Mouse (Mus musculus): Measurements from ENCODE around the gene Aacs. TPM values are rescaled to one million over a fixed set of nuclear protein-coding genes. Genes with fewer than 3 reads are reported as not detected.

Gene Aacs
- polyA plus RNA-seq, 1 experiment from 2014 or later: 73.4 TPM

DNA sequence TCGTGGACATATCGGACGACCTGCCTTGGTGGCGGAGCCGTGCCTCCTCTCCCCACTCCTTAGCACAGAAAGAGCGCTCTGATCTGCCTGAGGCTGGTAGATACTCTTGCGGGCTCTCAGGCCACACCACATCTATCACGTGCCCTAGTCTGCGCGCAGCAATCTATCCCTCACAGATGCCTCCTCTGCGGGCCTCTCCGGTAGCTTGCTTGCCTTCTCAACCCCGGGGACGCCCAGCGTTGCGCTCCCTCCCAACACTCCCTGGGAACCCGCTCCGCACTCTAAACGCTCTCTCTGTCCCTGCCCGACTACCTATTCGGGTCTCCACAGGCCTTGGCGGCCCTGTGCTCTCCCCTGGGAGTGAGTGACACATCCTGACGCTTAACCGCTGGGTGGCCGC lies 56.0 kb downstream of the Aacs start, which contains the start of gene Tmem132b:
Tmem132b (plus strand) TSS at position 141 of the 400 bp plus-strand sequence.
- Histone ChIP-seq H3K27ac (peak within 1 kb of the TSS; percentile 81), H3K36me3 (no peaks in the 10 kb centered on the region), H3K4me1 (replicated peaks) (peaks cover 47% of the 10 kb centered on the region), H3K27me3 (ENCODE audit: insufficient read depth, poor library complexity, severe bottlenecking) (peaks cover 88% of the 10 kb centered on the region), H3K4me3 (peak within 1 kb of the TSS; percentile 67), H3K9me3 (peaks cover 2% of the 10 kb centered on the region; the same call in 1 of the 2 replicates)
- peak; percentile 58 for DNase-seq (ENCODE audit: low spot score)
- 3% methylated on average over 25 of the region's 25 CpGs for WGBS

DNA sequence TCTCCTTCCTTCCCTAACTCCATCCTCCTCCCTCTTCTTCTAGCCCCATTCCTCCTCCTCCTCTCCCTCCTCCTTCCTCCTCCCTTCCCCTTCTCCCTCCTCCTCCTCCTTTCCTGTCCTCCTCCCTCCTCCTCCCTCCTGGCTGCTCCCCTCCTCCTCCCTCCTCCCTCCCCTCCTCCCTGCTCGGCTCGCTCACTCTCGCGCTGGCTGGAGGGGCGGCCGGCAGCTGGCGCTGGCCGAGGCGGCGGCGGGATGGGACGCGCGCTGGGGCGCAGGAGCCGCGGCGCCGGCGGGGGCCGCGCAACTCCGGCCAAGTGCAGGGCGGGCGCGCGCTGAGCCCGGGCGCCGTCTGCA lies 56.6 kb downstream of the Aacs start:
- H3K27ac ChIP-seq: peak overlapping the region; percentile 81; the same call in 1 of the 2 replicates
- H3K9me3 ChIP-seq: no peaks in the 10 kb centered on the region
- peak overlapping the region; percentile 67 for H3K4me3 ChIP-seq
- peak; percentile 75 for DNase-seq (ENCODE audit: low spot score)
- peaks cover 47% of the 10 kb centered on the region for H3K4me1 ChIP-seq (replicated peaks)
- H3K36me3 ChIP-seq: no peaks in the 10 kb centered on the region
- under 1% methylated on average over 30 of the region's 30 CpGs for WGBS
- peaks cover 91% of the 10 kb centered on the region for H3K27me3 ChIP-seq (ENCODE audit: insufficient read depth, poor library complexity, severe bottlenecking)

DNA sequence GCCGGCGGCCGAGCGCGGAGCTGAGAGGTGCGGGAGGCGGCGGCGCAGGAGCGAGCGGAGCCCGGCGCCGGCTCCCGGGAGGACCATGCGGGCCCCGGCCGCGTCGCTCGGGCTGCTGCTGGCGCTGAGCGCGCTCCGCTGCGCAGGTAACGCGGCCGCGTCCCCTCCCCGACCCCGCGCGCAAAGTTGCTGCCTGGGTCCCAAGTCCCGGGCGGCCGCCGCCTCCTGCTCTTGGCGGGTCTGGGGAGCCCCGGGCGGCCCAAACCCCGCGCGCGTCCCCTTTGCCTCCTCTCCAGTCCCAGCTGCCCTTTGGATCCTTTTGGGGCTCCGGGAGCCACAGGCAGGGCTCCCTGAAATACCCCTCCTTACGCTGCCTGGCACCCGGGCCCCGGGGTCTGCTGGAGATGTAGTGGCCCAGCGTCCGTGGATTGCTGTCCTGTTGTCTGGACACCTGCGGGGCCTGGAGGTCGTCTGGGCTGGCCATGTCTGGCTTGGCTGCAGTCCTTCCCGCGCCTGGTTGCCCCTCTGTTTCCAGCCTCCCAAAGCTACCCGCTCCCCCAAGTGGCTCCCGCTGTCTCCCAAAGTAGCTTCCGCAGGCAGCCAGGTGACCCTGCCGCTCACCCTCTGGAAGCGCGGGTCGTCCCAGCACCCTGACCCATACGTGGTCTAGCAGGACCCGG lies 57.1 kb downstream of the Aacs start:
- Histone ChIP-seq H3K4me1 (replicated peaks) (peaks cover 47% of the 10 kb centered on the region), H3K9me3 (no peaks in the 10 kb centered on the region), H3K36me3 (no peaks in the 10 kb centered on the region), H3K27me3 (ENCODE audit: insufficient read depth, poor library complexity, severe bottlenecking) (peaks cover 93% of the 10 kb centered on the region), H3K4me3 (peak overlapping the region; percentile 67), H3K27ac (peak overlapping the region; percentile 81)
- DNase-seq (ENCODE audit: low spot score): peak; percentile 50
- WGBS: under 1% methylated on average over 64 of the region's 64 CpGs

DNA sequence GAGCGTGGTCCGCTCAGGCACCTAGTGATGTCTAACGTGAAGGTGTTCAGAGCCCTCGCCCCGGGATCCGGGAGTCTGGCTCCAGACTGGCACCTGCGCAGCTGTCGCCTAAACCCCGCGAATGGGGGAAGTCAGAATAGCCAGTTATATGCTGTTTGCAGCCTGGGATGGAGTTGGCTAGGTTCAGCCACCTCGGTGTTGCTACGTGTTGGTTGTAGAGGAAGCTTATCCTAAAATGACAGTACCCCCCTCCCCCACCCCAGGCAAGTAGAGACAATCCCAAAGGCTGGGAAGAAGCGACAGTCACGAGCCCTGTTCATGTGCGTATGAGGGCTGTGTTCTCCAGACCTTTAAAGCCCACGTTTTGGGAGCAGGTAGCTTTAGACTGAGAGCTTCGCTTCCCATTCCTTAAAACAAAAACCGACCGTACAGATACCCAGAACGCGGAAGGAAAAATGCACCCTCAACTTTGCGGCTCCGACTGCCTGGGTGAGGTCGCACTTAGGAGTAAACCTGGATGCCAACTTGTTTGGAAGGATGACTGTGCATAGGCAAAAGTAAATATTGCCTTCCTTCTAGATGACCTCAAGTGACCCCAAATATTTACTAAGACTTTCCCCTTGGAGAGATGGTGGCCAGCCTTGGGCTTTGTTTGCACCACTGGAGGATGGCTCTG lies 57.7 kb downstream of the Aacs start:
- Histone ChIP-seq H3K27me3 (ENCODE audit: insufficient read depth, poor library complexity, severe bottlenecking) (peaks cover 87% of the 10 kb centered on the region), H3K36me3 (no peaks in the 10 kb centered on the region), H3K9me3 (no peaks in the 10 kb centered on the region), H3K27ac (peak overlapping the region; percentile 81), H3K4me1 (replicated peaks) (peaks cover 47% of the 10 kb centered on the region), H3K4me3 (peak overlapping the region; percentile 67)
- DNase-seq (ENCODE audit: low spot score): peak; percentile 40
- 1% methylated on average over 24 of the region's 24 CpGs for WGBS

DNA sequence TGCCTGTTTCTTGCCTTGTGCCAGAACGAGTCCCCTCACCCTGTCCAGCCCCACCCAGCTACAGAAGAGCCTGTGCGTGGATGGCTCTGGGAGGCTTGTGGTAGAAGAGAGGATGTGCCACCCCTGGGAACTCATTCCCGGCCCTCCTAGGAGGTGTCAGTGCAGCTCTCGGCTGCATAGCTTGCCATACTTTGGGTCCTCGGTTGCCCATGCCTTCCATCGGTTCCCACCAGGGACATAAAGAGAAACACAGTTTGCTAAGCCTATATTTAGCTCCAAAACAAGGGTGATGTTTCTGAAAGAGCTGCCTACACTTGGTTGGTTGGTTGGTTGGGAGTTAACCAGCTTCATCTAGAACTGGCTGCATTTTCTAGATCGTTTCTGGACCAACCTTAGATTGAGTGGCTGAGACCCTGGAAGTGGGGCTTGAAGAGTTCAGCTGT lies 58.6 kb downstream of the Aacs start:
- Histone ChIP-seq H3K27me3 (ENCODE audit: insufficient read depth, poor library complexity, severe bottlenecking) (peaks cover 87% of the 10 kb centered on the region), H3K4me1 (replicated peaks) (peaks cover 49% of the 10 kb centered on the region), H3K4me3 (peak overlapping the region; percentile 67), H3K9me3 (no peaks in the 10 kb centered on the region), H3K27ac (no peak overlapping the region), H3K36me3 (no peaks in the 10 kb centered on the region)
- 6% methylated on average over 7 of the region's 7 CpGs for WGBS
- DNase-seq (ENCODE audit: low spot score): no peak

DNA sequence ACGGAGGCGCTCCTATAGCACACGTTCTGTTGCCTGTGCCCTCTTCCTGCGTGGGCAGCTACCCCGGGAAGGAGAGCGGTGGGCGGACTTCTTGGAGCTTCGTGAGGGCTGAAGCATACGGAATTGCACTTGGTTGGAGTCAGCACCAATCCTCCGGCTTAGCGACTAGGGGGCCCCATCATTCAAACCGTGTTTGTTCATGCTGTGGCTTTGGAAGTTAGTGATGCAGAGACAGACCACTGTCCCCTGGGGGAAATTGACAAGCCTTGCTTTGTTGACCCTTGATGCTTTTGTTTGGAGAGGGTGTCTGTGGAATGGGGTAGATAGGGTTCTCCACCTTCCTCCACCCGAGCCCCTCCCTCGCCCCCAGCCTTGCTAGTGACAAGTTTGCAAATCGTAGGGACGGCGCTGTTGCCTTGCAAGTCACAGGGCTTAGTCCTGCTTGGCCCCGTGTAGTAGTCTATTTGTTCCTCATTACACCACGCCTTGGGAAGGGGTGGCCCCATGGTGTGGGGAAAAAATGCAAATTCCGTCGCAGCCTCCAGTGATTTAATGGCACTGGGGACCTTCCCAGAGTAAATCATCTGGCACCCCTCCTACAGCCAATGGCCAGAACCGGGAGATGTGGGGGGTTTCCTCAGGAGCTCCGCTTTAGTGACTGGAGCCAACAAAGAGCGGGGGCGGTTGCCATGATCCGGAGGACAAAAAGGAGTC lies 59.2 kb downstream of the Aacs start:
- no peaks in the 10 kb centered on the region for H3K9me3 ChIP-seq
- WGBS: under 1% methylated on average over 26 of the region's 26 CpGs
- H3K27me3 ChIP-seq (ENCODE audit: insufficient read depth, poor library complexity, severe bottlenecking): peaks cover 81% of the 10 kb centered on the region
- H3K4me3 ChIP-seq: peak overlapping the region; percentile 67
- H3K27ac ChIP-seq: peak overlapping the region; percentile 59; the same call in 1 of the 2 replicates
- H3K36me3 ChIP-seq: no peaks in the 10 kb centered on the region
- DNase-seq (ENCODE audit: low spot score): peak; percentile 52
- H3K4me1 ChIP-seq (replicated peaks): peaks cover 49% of the 10 kb centered on the region

DNA sequence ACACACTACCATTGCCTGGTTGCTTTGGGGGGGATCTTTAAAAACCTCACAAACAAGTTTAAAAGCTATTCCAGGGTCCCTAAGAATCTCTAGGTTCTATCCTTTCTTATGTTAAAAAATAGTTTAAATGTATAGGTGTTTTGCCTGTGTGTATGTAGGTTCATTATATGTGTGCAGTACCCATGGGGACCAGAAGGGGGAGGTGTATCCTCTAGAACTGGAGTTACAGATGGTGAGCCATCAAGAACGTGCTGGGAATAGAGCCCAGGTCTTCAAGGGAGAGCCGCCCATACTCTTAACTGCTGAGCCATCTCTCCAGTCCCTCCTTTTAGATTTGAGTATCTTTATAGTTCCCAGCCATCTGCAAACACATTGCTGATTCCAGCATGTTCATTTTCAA lies 69.5 kb downstream of the Aacs start:
- Histone ChIP-seq H3K9me3 (0 out of 2 replicates have a peak, but pooled peaks cover 4% of the 10 kb centered on the region), H3K27ac (no peak overlapping the region), H3K4me3 (no peak overlapping the region), H3K27me3 (ENCODE audit: insufficient read depth, poor library complexity, severe bottlenecking) (peaks cover 41% of the 10 kb centered on the region), H3K4me1 (replicated peaks) (peaks cover 37% of the 10 kb centered on the region), H3K36me3 (no peaks in the 10 kb centered on the region)
- 93% methylated on average over 2 of the region's 2 CpGs for WGBS
- no peak for DNase-seq (ENCODE audit: low spot score)

DNA sequence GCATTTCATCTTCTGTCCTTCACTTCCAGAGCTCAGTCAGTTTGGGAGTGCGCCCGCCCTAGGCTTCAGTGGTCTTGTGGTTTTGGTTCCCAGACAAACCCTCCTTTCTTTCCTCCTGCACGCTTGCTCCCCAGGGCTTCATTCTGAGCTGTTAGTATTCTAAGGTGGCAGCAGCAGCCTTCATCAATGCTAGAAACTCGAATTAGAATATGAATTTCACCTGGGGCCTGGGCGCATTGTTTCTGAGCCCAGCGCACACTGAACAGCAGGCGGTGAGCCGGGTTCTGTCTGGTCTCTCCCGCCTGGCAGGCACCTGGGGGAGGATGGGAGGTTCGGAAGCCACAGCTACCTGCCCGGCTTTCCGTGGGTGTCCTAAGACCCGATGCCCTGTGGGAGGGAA lies 70.7 kb downstream of the Aacs start:
- H3K36me3 ChIP-seq: no peaks in the 10 kb centered on the region
- H3K4me3 ChIP-seq: no peak overlapping the region
- H3K4me1 ChIP-seq (replicated peaks): peaks cover 38% of the 10 kb centered on the region
- DNase-seq (ENCODE audit: low spot score): no peak
- 18% methylated on average over 13 of the region's 13 CpGs for WGBS
- peaks cover 41% of the 10 kb centered on the region for H3K27me3 ChIP-seq (ENCODE audit: insufficient read depth, poor library complexity, severe bottlenecking)
- peak overlapping the region; percentile 50; the same call in 1 of the 2 replicates for H3K27ac ChIP-seq
- H3K9me3 ChIP-seq: 0 out of 2 replicates have a peak, but pooled peaks cover 4% of the 10 kb centered on the region

DNA sequence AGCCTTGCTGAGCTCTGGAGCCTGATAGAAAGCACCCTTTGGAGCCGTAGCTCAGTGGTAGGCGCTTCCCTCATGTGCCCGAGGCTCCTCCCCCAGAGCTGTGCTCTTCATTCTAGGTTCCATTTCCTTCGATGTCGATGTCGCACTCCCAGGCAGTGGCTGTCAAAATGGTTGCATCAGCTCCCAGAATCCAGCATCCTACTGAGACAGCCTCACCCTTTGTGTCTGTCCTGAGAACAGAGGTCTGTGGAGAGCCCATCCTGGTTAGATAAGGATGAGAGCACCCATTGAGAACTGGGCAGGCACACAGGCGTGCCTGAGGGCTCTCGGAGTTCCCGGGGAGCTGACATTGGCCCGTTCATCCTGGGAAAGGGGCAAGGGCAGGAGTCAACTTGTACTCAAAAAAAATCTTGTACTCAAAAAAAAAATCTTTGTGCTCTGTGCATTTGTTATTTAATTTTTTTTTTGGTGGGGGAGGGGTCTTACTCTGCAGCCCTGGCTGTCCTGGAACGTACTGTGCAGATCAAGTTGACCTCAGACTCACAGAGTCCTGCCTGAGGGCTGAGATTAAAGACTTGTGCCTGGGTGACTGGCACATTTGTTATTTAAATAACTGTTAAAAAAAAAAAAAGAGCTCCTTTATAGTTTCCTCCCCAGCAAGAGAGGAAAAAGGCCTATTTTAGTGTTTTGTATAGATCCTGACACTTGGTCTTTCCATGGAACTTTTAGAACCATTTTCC lies 74.3 kb downstream of the Aacs start:
- 15% methylated on average over 11 of the region's 11 CpGs for WGBS
- peaks cover 41% of the 10 kb centered on the region for H3K27me3 ChIP-seq (ENCODE audit: insufficient read depth, poor library complexity, severe bottlenecking)
- H3K4me1 ChIP-seq (replicated peaks): peaks cover 32% of the 10 kb centered on the region
- H3K27ac ChIP-seq: peak overlapping the region; percentile 69; the same call in 1 of the 2 replicates
- H3K4me3 ChIP-seq: peak overlapping the region; percentile 16; the same call in 1 of the 2 replicates
- DNase-seq (ENCODE audit: low spot score): peak; percentile 55
- H3K9me3 ChIP-seq: 0 out of 2 replicates have a peak, but pooled peaks cover 4% of the 10 kb centered on the region
- no peaks in the 10 kb centered on the region for H3K36me3 ChIP-seq

DNA sequence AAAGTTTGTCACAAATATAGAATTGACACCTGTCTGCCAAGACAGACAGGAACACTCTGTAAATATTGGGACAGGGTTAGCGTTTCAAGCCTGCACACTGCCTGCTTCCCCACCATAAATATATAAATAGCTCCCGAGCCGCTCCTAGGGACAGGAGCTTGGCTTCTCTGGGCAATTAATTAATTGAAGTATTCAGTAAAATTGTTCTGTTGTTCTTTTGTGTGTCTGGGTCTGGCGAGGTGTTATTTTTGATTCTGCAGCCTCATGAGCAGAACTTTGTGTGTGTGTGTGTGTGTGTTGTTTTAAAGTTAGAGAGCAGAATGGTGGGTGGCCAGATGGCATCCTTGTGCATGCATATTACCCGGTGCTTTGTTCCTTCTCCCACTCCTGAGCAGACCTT lies 80.1 kb downstream of the Aacs start:
- Histone ChIP-seq H3K9me3 (no peaks in the 10 kb centered on the region), H3K36me3 (no peaks in the 10 kb centered on the region), H3K4me3 (no peak overlapping the region), H3K27me3 (ENCODE audit: insufficient read depth, poor library complexity, severe bottlenecking) (no peaks in the 10 kb centered on the region), H3K4me1 (replicated peaks) (no peaks in the 10 kb centered on the region), H3K27ac (no peak overlapping the region)
- 81% methylated on average over 5 of the region's 5 CpGs for WGBS
- DNase-seq (ENCODE audit: low spot score): no peak

DNA sequence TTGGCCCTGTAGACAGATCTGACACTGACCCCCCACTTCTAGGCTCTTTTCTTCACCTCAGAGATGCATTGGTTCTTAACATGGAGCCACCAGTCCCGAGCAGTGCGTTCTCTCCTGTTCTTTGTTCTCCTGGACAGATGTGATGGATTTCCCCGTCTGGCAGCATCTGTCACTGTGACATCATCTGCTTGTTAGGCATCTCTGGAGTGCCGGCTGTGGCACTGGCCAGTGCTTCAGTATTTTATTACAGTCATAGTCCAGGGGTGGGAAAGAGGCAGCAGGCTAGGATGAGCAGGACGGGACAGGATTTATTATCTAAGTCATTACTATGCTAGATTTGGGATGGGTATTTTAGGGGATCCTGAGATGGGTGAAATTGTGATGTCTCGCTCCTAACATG lies 87.9 kb downstream of the Aacs start:
- 65% methylated on average over 6 of the region's 6 CpGs for WGBS
- DNase-seq (ENCODE audit: low spot score): peak; percentile 34
- H3K4me3 ChIP-seq: no peak overlapping the region
- H3K4me1 ChIP-seq (replicated peaks): 0 out of 2 replicates have a peak, but pooled peaks cover 5% of the 10 kb centered on the region
- H3K9me3 ChIP-seq: peaks cover 10% of the 10 kb centered on the region; the same call in 1 of the 2 replicates
- no peaks in the 10 kb centered on the region for H3K36me3 ChIP-seq
- no peaks in the 10 kb centered on the region for H3K27me3 ChIP-seq (ENCODE audit: insufficient read depth, poor library complexity, severe bottlenecking)
- peak overlapping the region; percentile 35; the same call in 1 of the 2 replicates for H3K27ac ChIP-seq

DNA sequence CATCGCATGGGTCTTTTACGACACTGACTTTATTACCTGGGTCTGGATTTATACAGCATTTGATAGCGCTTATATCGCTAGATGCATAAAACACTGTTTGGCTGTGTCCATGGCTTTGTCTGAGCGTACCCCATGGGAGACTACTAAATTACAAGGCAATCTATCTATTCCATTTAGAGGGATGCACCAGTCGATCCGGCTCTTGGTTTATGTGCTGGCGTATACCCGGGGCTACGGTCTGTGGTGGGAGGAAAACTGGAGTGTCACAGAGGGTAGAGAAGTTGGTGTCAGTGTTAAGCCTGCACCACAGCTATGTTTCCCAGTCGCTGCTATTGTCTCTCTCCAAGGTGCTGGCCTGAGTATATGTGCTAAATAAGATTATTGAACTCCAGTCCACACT lies 90.1 kb downstream of the Aacs start:
- Histone ChIP-seq H3K27me3 (ENCODE audit: insufficient read depth, poor library complexity, severe bottlenecking) (no peaks in the 10 kb centered on the region), H3K27ac (no peak overlapping the region), H3K4me3 (no peak overlapping the region), H3K36me3 (no peaks in the 10 kb centered on the region), H3K4me1 (replicated peaks) (0 out of 2 replicates have a peak, but pooled peaks cover 5% of the 10 kb centered on the region), H3K9me3 (peaks cover 10% of the 10 kb centered on the region; the same call in 1 of the 2 replicates)
- DNase-seq (ENCODE audit: low spot score): no peak
- WGBS: 82% methylated on average over 11 of the region's 11 CpGs
